Mouse (Mus musculus) MEL (cell line): Measurements from ENCODE around the gene Arpc3. TPM values are rescaled to one million over a fixed set of nuclear protein-coding genes. Genes with fewer than 3 reads are reported as not detected.

Experiments
- DNase-seq: peaks from one replicate; pipeline ENCODE4 v3.0.0; 2011; ENCODE audit warnings: low read depth, low spot score
- H3K27ac ChIP-seq: 2 replicates; pipeline ENCODE4 v1.5.1; 2012; ENCODE audit warnings: low read depth, mild to moderate bottlenecking, control low read depth, low read length, moderate library complexity; ENCODE audit not compliant: control insufficient read depth
- H3K27me3 ChIP-seq, 2 experiments: fragments of 150-350 bp in 1 of 2; sonication (generic) in 1 of 2; 2 replicates each; pipeline ENCODE4 v1.6.1; 2012; ENCODE audit warnings: low read length in 2 of 2, mild to moderate bottlenecking in 2 of 2, improper control_type of control experiment in 1 of 2, moderate library complexity in 1 of 2; ENCODE audit not compliant: insufficient read depth in 2 of 2, control insufficient read depth in 1 of 2
- H3K36me3 ChIP-seq, 2 experiments: 2 replicates each; pipeline ENCODE4 v1.6.1; 2012 to 2014; ENCODE audit warnings: low read length in 2 of 2, improper control_type of control experiment in 1 of 2, inconsistent platforms in 1 of 2, mild to moderate bottlenecking in 1 of 2; ENCODE audit not compliant: insufficient read depth in 2 of 2, control insufficient read depth in 1 of 2
- H3K4me1 ChIP-seq, 2 experiments: fragments of 150-350 bp in 1 of 2; sonication (generic) in 1 of 2; 2 replicates each; pipeline ENCODE4 v1.6.1; 2012; ENCODE audit warnings: low read length in 2 of 2, improper control_type of control experiment in 1 of 2, mild to moderate bottlenecking in 1 of 2; ENCODE audit not compliant: insufficient read depth in 2 of 2, control insufficient read depth in 1 of 2
- H3K4me3 ChIP-seq, 2 experiments: fragments of 150-350 bp in 1 of 2; sonication (generic) in 1 of 2; 2 replicates each; pipeline ENCODE4 v1.5.1; 2012; ENCODE audit warnings: low read depth in 2 of 2, low read length in 2 of 2, mild to moderate bottlenecking in 2 of 2, moderate library complexity in 2 of 2, control low read depth in 1 of 2, improper control_type of control experiment in 1 of 2; ENCODE audit not compliant: control insufficient read depth in 1 of 2, insufficient read depth in 1 of 2
- H3K79me2 ChIP-seq: 2 replicates; pipeline ENCODE4 v1.6.1; 2012; ENCODE audit warnings: mild to moderate bottlenecking, low read length, moderate library complexity; ENCODE audit not compliant: control insufficient read depth, poor library complexity, insufficient read depth
- H3K9ac ChIP-seq: 2 replicates; pipeline ENCODE4 v1.6.1; 2012; ENCODE audit warnings: low read depth, mild to moderate bottlenecking, control low read depth, low read length, moderate library complexity; ENCODE audit not compliant: control insufficient read depth, poor library complexity, severe bottlenecking
- H3K9me3 ChIP-seq: fragments of 150-350 bp; sonication (generic); replicated peaks from 2 replicates; pipeline ENCODE4 v1.6.1; 2012; ENCODE audit warnings: mild to moderate bottlenecking, low read length, improper control_type of control experiment, moderate library complexity; ENCODE audit not compliant: insufficient read depth
- BHLHE40 ChIP-seq: IDR thresholded peaks from 2 replicates; pipeline ENCODE4 v1.6.1; 2012; ENCODE audit warnings: low read depth, mild to moderate bottlenecking, inconsistent platforms, low read length, improper control_type of control experiment, borderline replicate concordance
- CHD2 ChIP-seq: IDR thresholded peaks from 2 replicates; pipeline ENCODE4 v1.6.1; 2011; ENCODE audit warnings: low read length, improper control_type of control experiment
- CTCF ChIP-seq, 3 experiments: IDR thresholded peaks in 2 of 3; conservative IDR thresholded peaks in 1 of 3; 2 replicates each; pipeline ENCODE4 v1.5.1; 2011 to 2012; ENCODE audit warnings: low read length in 3 of 3, low read depth in 2 of 3, mild to moderate bottlenecking in 2 of 3, improper control_type of control experiment in 1 of 3, inconsistent platforms in 1 of 3, mixed read lengths in 1 of 3, moderate library complexity in 1 of 3; ENCODE audit not compliant: control insufficient read depth in 1 of 3, insufficient read depth in 1 of 3, poor library complexity in 1 of 3, severe bottlenecking in 1 of 3
- E2F4 ChIP-seq: IDR thresholded peaks from 2 replicates; pipeline ENCODE4 v1.6.1; 2011; ENCODE audit warnings: low read depth, low read length, improper control_type of control experiment, borderline replicate concordance
- MEF2A ChIP-seq: IDR thresholded peaks from 2 replicates; pipeline ENCODE4 v1.6.1; 2014; ENCODE audit warnings: low read depth, mild to moderate bottlenecking, inconsistent platforms, low read length, improper control_type of control experiment; ENCODE audit not compliant: poor library complexity, insufficient replicate concordance, severe bottlenecking; ENCODE audit errors: extremely low read depth
- NRF1 ChIP-seq: IDR thresholded peaks from 2 replicates; pipeline ENCODE4 v1.6.1; 2014; ENCODE audit warnings: low read depth, mild to moderate bottlenecking, inconsistent platforms, low read length, improper control_type of control experiment, moderate library complexity; ENCODE audit not compliant: poor library complexity, insufficient read depth, severe bottlenecking
- POLR2AphosphoS5 ChIP-seq: IDR thresholded peaks from 2 replicates; pipeline ENCODE4 v1.6.1; 2012; ENCODE audit warnings: low read depth, borderline replicate concordance, mild to moderate bottlenecking, inconsistent platforms, low read length, moderate library complexity, mixed read lengths
- RAD21 ChIP-seq: IDR thresholded peaks from 2 replicates; pipeline ENCODE4 v1.6.1; 2011; ENCODE audit warnings: mild to moderate bottlenecking, low read depth, low read length, improper control_type of control experiment
- RCOR1 ChIP-seq: IDR thresholded peaks from 2 replicates; pipeline ENCODE4 v1.6.1; 2012; ENCODE audit warnings: low read depth, mild to moderate bottlenecking, inconsistent platforms, low read length, improper control_type of control experiment
- SMC3 ChIP-seq: IDR thresholded peaks from 2 replicates; pipeline ENCODE4 v1.6.1; 2011; ENCODE audit warnings: low read depth, low read length, improper control_type of control experiment
- TBP ChIP-seq: IDR thresholded peaks from 2 replicates; pipeline ENCODE4 v1.8.0; 2011; ENCODE audit warnings: low read depth, low read length, improper control_type of control experiment
- USF1 ChIP-seq: IDR thresholded peaks from 2 replicates; pipeline ENCODE4 v1.6.1; 2014; ENCODE audit warnings: low read depth, mild to moderate bottlenecking, inconsistent platforms, low read length, improper control_type of control experiment, moderate library complexity
- ZC3H11A ChIP-seq: IDR thresholded peaks from 2 replicates; pipeline ENCODE4 v1.6.1; 2012; ENCODE audit warnings: low read depth, mild to moderate bottlenecking, inconsistent platforms, low read length, improper control_type of control experiment
- polyA plus RNA-seq, 2 experiments: library from polyadenylated mRNA; stranded (reverse) in 1 of 2; unstranded in 1 of 2; fragments of >175 nt in 1 of 2; fragments of >200 nt in 1 of 2; gene quantifications; 2 replicates each; pipeline versions ENCODE4 v1.2.1 to v1.2.4; 2012; ENCODE audit warnings: low replicate concordance in 2 of 2, low read depth in 1 of 2; ENCODE audit not compliant: insufficient read length in 2 of 2, insufficient read depth in 1 of 2, missing spikeins in 1 of 2
- total RNA-seq: library from RNA; depleted of rRNA; stranded (reverse); fragments of 300-350 nt; gene quantifications from 2 replicates; pipeline ENCODE4 v1.2.3, GENCODE M21; 2012

The Arpc3 gene
- total and polyA plus RNA-seq, 3 experiments: 365 to 1,109 (median 433) TPM

GRCm38 (mm10) chr5:122379374-122380155 lies 12.1 kb upstream of the Arpc3 start:
- H3K36me3 ChIP-seq: peaks cover 0 to 12% of the 10 kb centered on the region in 2 experiments; a peak in 3 of 4 replicates
- no peaks in the 10 kb centered on the region for H3K27me3 ChIP-seq
- H3K27ac ChIP-seq: no peak overlapping the region
- DNase-seq: peak; percentile 83
- no peaks in the 10 kb centered on the region for H3K9me3 ChIP-seq
- peaks cover 2% of the 10 kb centered on the region; the same call in 1 of the 2 replicates for H3K79me2 ChIP-seq
- H3K4me3 ChIP-seq: no peak overlapping the region
- no peaks in the 10 kb centered on the region for H3K4me1 ChIP-seq
- H3K9ac ChIP-seq: no peak overlapping the region
- TF ChIP-seq USF1: no peak
- TF ChIP-seq MEF2A: no peak
- TF ChIP-seq ZC3H11A: peak; percentile 35
- TF ChIP-seq TBP: 0 out of 2 replicates have a peak, but pooled peaks have one; percentile 11
- TF ChIP-seq SMC3: peak; percentile 78
- peak; percentile 78 to 93 (median 84) for TF ChIP-seq CTCF (IDR thresholded peaks at IDR 0.05 in 2 of 3, conservative IDR thresholded peaks at IDR 0.05 in 1 of 3; ENCODE audit: control insufficient read depth in 1 of 3, insufficient read depth in 1 of 3, low read depth in 2 of 3, low read length in 3 of 3, poor library complexity in 1 of 3, severe bottlenecking in 1 of 3)
- no peak for TF ChIP-seq E2F4
- TF ChIP-seq POLR2AphosphoS5: no peak
- TF ChIP-seq BHLHE40: no peak
- TF ChIP-seq NRF1: no peak
- peak; percentile 46 for TF ChIP-seq RAD21

GRCm38 (mm10) chr5:122390006-122390405 lies 1.7 kb upstream of the Arpc3 start:
- Histone ChIP-seq H3K36me3 (peaks cover 1 to 7% of the 10 kb centered on the region in 2 experiments; a peak in 3 of 4 replicates), H3K27ac (no peak overlapping the region), H3K27me3 (no peaks in the 10 kb centered on the region), H3K79me2 (peaks cover 28% of the 10 kb centered on the region), H3K9me3 (no peaks in the 10 kb centered on the region), H3K9ac (no peak overlapping the region), H3K4me1 (peaks cover 0 to 11% of the 10 kb centered on the region in 2 experiments; a peak in 2 of 4 replicates), H3K4me3 (no peak overlapping the region)
- no peak for DNase-seq
- TF ChIP-seq CHD2 (no peak), RCOR1 (no peak), CTCF (IDR thresholded peaks at IDR 0.05 in 2 of 3, conservative IDR thresholded peaks at IDR 0.05 in 1 of 3; ENCODE audit: control insufficient read depth in 1 of 3, insufficient read depth in 1 of 3, low read depth in 2 of 3, low read length in 3 of 3, poor library complexity in 1 of 3, severe bottlenecking in 1 of 3) (no peak), ZC3H11A (no peak)
